Mouse (Mus musculus): ENCODE results near the gene Astn2. TPM values are rescaled to one million over a fixed set of nuclear protein-coding genes. Genes with fewer than 3 reads are reported as not detected.

Gene Astn2
- polyA plus RNA-seq, 1 experiment from 2014 or later = 0.69 TPM

GRCm38 (mm10) chr4:65843191-65843590, 561.2 kb downstream of the Astn2 start:
- WGBS = 67% methylated on average over 2 of the region's 2 CpGs

GRCm38 (mm10) chr4:65839550-65840000, 564.8 kb downstream of the Astn2 start:
- Histone ChIP-seq H3K9me3 (ENCODE audit: low read length) (no peaks in the 10 kb centered on the region), H3K27me3 (replicated peaks; ENCODE audit: insufficient read depth, low read length) (no peaks in the 10 kb centered on the region), H3K36me3 (ENCODE audit: insufficient read depth, low read length) (no peaks in the 10 kb centered on the region), H3K4me2 (replicated peaks; ENCODE audit: low read depth, low read length) (no peak overlapping the region), H3K9ac (replicated peaks; ENCODE audit: low read depth) (no peak overlapping the region), H3K27ac (ENCODE audit: low read length) (no peak overlapping the region), H3K4me1 (ENCODE audit: insufficient read depth, low read depth, low read length) (no peaks in the 10 kb centered on the region), H3K4me3 (ENCODE audit: low read depth, low read length) (no peak overlapping the region)
- no peak for ATAC-seq
- TF ChIP-seq CTCF (IDR thresholded peaks at IDR 0.05) = no peak
- no peak for TF ChIP-seq EP300 (IDR thresholded peaks at IDR 0.05)
- DNase-seq (ENCODE audit: low spot score) = no peak
- WGBS = 75% methylated on average over 9 of the region's 9 CpGs

More at GRCm38 (mm10) chr4:65843191-65843590, 561.2 kb downstream of the Astn2 start:
- no peak for ATAC-seq
- Histone ChIP-seq H3K27me3 (replicated peaks; ENCODE audit: insufficient read depth, low read length) (no peaks in the 10 kb centered on the region), H3K4me3 (ENCODE audit: low read depth, low read length) (no peak overlapping the region), H3K9me3 (ENCODE audit: low read length) (no peaks in the 10 kb centered on the region), H3K4me2 (replicated peaks; ENCODE audit: low read depth, low read length) (no peak overlapping the region), H3K36me3 (ENCODE audit: insufficient read depth, low read length) (no peaks in the 10 kb centered on the region), H3K9ac (replicated peaks; ENCODE audit: low read depth) (no peak overlapping the region), H3K4me1 (ENCODE audit: insufficient read depth, low read depth, low read length) (no peaks in the 10 kb centered on the region), H3K27ac (ENCODE audit: low read length) (no peak overlapping the region)
- no peak for DNase-seq (ENCODE audit: low spot score)
- TF ChIP-seq CTCF (IDR thresholded peaks at IDR 0.05) (no peak), EP300 (IDR thresholded peaks at IDR 0.05) (no peak)

DNA sequence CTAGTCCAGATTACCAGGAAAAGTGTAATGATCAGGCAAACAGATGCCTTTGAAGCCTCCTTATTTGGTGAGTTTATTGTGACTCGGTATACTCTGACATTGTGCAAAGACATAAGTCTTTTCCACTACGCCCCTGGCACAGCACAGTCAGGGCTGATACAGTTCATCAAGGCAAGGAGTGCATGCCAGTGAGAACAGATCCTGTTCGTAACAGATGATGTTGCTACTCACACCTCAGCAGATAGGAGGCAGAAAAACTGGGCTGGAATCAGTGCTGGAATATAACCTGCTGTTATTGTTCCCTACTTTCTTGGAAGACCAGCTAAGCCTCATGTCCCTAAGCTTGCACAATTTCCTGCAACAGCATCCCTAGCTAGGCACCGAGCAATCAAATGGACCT, 565.6 kb downstream of the Astn2 start:
- TF ChIP-seq EP300 (IDR thresholded peaks at IDR 0.05) (no peak), CTCF (IDR thresholded peaks at IDR 0.05) (no peak)
- Histone ChIP-seq H3K27me3 (replicated peaks; ENCODE audit: insufficient read depth, low read length) (no peaks in the 10 kb centered on the region), H3K9me3 (ENCODE audit: low read length) (no peaks in the 10 kb centered on the region), H3K4me3 (ENCODE audit: low read depth, low read length) (no peak overlapping the region), H3K4me2 (replicated peaks; ENCODE audit: low read depth, low read length) (no peak overlapping the region), H3K36me3 (ENCODE audit: insufficient read depth, low read length) (no peaks in the 10 kb centered on the region), H3K9ac (replicated peaks; ENCODE audit: low read depth) (no peak overlapping the region), H3K4me1 (ENCODE audit: insufficient read depth, low read depth, low read length) (no peaks in the 10 kb centered on the region), H3K27ac (ENCODE audit: low read length) (no peak overlapping the region)
- ATAC-seq (no peak), DNase-seq (ENCODE audit: low spot score) (no peak)
- WGBS = 83% methylated on average over 4 of the region's 4 CpGs

- Histone ChIP-seq H3K4me3 (ENCODE audit: low read depth, low read length) (no peak overlapping the region), H3K9ac (replicated peaks; ENCODE audit: low read depth) (no peak overlapping the region), H3K4me1 (ENCODE audit: insufficient read depth, low read depth, low read length) (no peaks in the 10 kb centered on the region), H3K27ac (ENCODE audit: low read length) (no peak overlapping the region), H3K27me3 (replicated peaks; ENCODE audit: insufficient read depth, low read length) (no peaks in the 10 kb centered on the region), H3K9me3 (ENCODE audit: low read length) (no peaks in the 10 kb centered on the region), H3K36me3 (ENCODE audit: insufficient read depth, low read length) (no peaks in the 10 kb centered on the region), H3K4me2 (replicated peaks; ENCODE audit: low read depth, low read length) (no peak overlapping the region)
- no peak for ATAC-seq
- WGBS = 90% methylated on average over 1 of the region's 1 CpGs
- TF ChIP-seq CTCF (IDR thresholded peaks at IDR 0.05) (no peak), EP300 (IDR thresholded peaks at IDR 0.05) (no peak)
- no peak for DNase-seq (ENCODE audit: low spot score)
These were observed 571.4 kb downstream of the Astn2 start for GRCm38 (mm10) chr4:65832971-65833370.

GRCm38 (mm10) chr4:65831872-65832271, 572.5 kb downstream of the Astn2 start:
- TF ChIP-seq EP300 (IDR thresholded peaks at IDR 0.05) (no peak), CTCF (IDR thresholded peaks at IDR 0.05) (no peak)
- no peak for DNase-seq (ENCODE audit: low spot score)
- H3K9ac ChIP-seq (replicated peaks; ENCODE audit: low read depth) = no peak overlapping the region
- no peak overlapping the region for H3K4me2 ChIP-seq (replicated peaks; ENCODE audit: low read depth, low read length)
- H3K27me3 ChIP-seq (replicated peaks; ENCODE audit: insufficient read depth, low read length) = no peaks in the 10 kb centered on the region
- no peak overlapping the region for H3K4me3 ChIP-seq (ENCODE audit: low read depth, low read length)
- no peak overlapping the region for H3K27ac ChIP-seq (ENCODE audit: low read length)
- no peaks in the 10 kb centered on the region for H3K9me3 ChIP-seq (ENCODE audit: low read length)
- ATAC-seq = no peak
- H3K4me1 ChIP-seq (ENCODE audit: insufficient read depth, low read depth, low read length) = no peaks in the 10 kb centered on the region
- no peaks in the 10 kb centered on the region for H3K36me3 ChIP-seq (ENCODE audit: insufficient read depth, low read length)
- 74% methylated on average over 3 of the region's 3 CpGs for WGBS

DNA sequence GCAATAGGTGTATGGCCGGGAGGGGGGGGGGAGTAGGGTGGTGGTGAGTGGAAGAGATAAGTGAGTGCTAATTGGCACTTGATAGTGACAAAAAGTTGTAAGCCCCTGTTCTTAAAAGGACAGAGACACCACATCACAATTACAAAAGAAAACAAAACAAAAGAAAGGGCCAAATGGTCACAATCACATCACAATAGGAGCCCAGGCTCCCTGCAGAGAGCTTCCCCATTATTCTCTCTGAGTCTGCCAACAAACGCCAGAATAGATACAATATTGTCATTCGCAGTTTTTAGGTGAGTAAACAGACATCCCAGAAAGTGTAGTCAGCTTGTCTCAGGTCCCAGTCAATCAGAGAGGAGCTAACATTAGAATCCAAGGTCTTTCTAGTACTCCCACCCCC, 573.9 kb downstream of the Astn2 start:
- no peaks in the 10 kb centered on the region for H3K27me3 ChIP-seq (replicated peaks; ENCODE audit: insufficient read depth, low read length)
- H3K36me3 ChIP-seq (ENCODE audit: insufficient read depth, low read length) = no peaks in the 10 kb centered on the region
- 14% methylated on average over 3 of the region's 3 CpGs for WGBS
- H3K9me3 ChIP-seq (ENCODE audit: low read length) = no peaks in the 10 kb centered on the region
- DNase-seq (ENCODE audit: low spot score) (no peak), ATAC-seq (no peak)
- no peak for TF ChIP-seq EP300 (IDR thresholded peaks at IDR 0.05)
- no peak for TF ChIP-seq CTCF (IDR thresholded peaks at IDR 0.05)
- no peak overlapping the region for H3K4me2 ChIP-seq (replicated peaks; ENCODE audit: low read depth, low read length)
- no peak overlapping the region for H3K4me3 ChIP-seq (ENCODE audit: low read depth, low read length)
- H3K9ac ChIP-seq (replicated peaks; ENCODE audit: low read depth) = no peak overlapping the region
- H3K4me1 ChIP-seq (ENCODE audit: insufficient read depth, low read depth, low read length) = no peaks in the 10 kb centered on the region
- H3K27ac ChIP-seq (ENCODE audit: low read length) = no peak overlapping the region

DNA sequence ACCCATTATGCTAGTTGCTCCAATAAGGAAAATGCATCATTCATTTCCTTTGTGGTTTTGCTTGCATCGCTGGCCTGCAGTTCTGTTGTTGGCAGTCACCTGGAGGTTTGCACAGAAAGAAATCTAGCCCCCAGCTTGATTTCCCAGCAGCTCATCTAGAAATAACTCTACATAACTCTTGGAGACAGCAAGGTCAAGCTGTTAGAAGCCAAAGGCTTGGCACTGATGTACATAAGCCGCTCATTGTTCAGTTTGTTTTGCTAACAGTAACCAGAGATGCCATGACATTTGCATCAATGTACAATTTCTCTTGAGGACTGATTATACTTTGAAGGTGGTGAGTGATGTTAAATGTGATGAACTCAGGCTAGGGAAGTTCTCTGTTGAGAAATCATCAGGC, 583.3 kb downstream of the Astn2 start:
- Histone ChIP-seq H3K36me3 (ENCODE audit: insufficient read depth, low read length) (no peaks in the 10 kb centered on the region), H3K4me1 (ENCODE audit: insufficient read depth, low read depth, low read length) (no peaks in the 10 kb centered on the region), H3K4me2 (replicated peaks; ENCODE audit: low read depth, low read length) (no peak overlapping the region), H3K9me3 (ENCODE audit: low read length) (no peaks in the 10 kb centered on the region), H3K4me3 (ENCODE audit: low read depth, low read length) (no peak overlapping the region), H3K27ac (ENCODE audit: low read length) (no peak overlapping the region), H3K27me3 (replicated peaks; ENCODE audit: insufficient read depth, low read length) (no peaks in the 10 kb centered on the region), H3K9ac (replicated peaks; ENCODE audit: low read depth) (no peak overlapping the region)
- DNase-seq (ENCODE audit: low spot score) = no peak
- TF ChIP-seq EP300 (IDR thresholded peaks at IDR 0.05) (no peak), CTCF (IDR thresholded peaks at IDR 0.05) (no peak)
- ATAC-seq = no peak
- WGBS = 58% methylated on average over 2 of the region's 2 CpGs
